Mouse (Mus musculus) megakaryocyte, embryonic 14.5 days (primary cell): Measurements from ENCODE around the gene Fktn. TPM values are rescaled to one million over a fixed set of nuclear protein-coding genes. Genes with fewer than 3 reads are reported as not detected.
"Not testable (repeated sequence)": the region's sequence is repeated elsewhere in the genome, so short reads cannot be mapped to it uniquely, and the experiment has no call there.

Source experiments
- H3K27me3 ChIP-seq: replicated peaks from 2 replicates; pipeline ENCODE3; 2012; ENCODE audit warnings: inconsistent platforms
- H3K36me3 ChIP-seq: replicated peaks from 2 replicates; pipeline ENCODE3; 2012; ENCODE audit warnings: low read length, inconsistent platforms, mixed read lengths
- H3K4me1 ChIP-seq: 2 replicates; pipeline ENCODE4 v1.6.1; 2012; ENCODE audit warnings: inconsistent platforms
- H3K4me3 ChIP-seq: replicated peaks from 2 replicates; pipeline ENCODE3; 2012; ENCODE audit warnings: moderate library complexity, mild to moderate bottlenecking, inconsistent platforms
- H3K9me3 ChIP-seq: 2 replicates; pipeline ENCODE4 v1.6.1; 2012; ENCODE audit warnings: inconsistent platforms
- FLI1 ChIP-seq: IDR thresholded peaks from 2 replicates; pipeline ENCODE4 v1.6.1; 2012; ENCODE audit warnings: low read length, inconsistent platforms, mixed read lengths
- GATA1 ChIP-seq: IDR thresholded peaks from 3 replicates; pipeline ENCODE4 v1.6.1; 2012; ENCODE audit warnings: mixed read lengths, low read length, inconsistent platforms, borderline replicate concordance
- polyA plus RNA-seq: library from polyadenylated mRNA; stranded (reverse); fragments of >175 nt; gene quantifications from 2 replicates; pipeline ENCODE4 v1.2.3, GENCODE M21; 2012; ENCODE audit warnings: low replicate concordance; ENCODE audit not compliant: insufficient read depth

The Fktn gene
- polyA plus RNA-seq, 1 experiment = 0.04 TPM

DNA sequence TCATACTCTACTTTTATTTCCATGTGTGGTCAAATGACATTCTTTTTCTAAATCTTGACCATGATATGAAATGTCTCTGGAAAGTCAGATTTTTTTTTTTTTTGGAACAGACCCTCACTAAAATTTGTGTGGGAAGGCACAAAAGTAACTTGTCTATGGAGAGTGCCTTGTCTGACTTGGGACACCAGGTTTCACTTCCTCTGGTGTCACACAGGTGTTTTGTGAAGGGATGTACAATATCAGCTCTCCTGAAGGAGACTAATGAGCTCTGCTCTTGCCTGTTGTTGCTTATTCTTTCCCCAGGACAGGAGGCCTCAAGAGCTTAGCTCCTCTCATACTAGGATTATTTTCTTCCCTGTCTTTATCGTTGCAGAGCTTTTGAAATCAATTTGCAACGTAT is 81.3 kb downstream of the Fktn start:
- no peaks in the 10 kb centered on the region for H3K27me3 ChIP-seq
- H3K4me1 ChIP-seq = no peaks in the 10 kb centered on the region
- H3K36me3 ChIP-seq = no peaks in the 10 kb centered on the region
- no peak overlapping the region for H3K4me3 ChIP-seq
- TF ChIP-seq GATA1 (no peak), FLI1 (no peak)
- no peaks in the 10 kb centered on the region for H3K9me3 ChIP-seq

DNA sequence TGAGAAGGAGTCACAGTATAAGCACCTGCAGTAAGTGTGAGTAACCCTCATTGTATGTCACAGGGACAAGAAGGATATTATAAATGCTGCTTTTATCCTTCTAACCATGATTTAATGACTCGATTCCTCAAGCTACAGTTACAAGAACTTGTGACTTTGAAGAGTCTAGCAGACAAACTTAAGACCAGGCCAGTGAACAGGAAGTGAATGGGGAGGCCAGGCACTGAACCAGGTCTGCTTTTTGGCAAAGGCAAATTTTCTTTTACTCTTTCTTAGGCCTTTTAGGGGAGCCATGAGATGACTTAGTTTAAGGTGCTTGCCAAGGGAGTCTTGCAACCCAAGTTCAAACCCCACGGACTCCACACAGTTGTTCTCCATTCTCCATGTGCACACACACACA is 81.9 kb downstream of the Fktn start:
- Histone ChIP-seq H3K9me3 (no peaks in the 10 kb centered on the region), H3K4me3 (no peak overlapping the region), H3K27me3 (no peaks in the 10 kb centered on the region), H3K4me1 (no peaks in the 10 kb centered on the region), H3K36me3 (no peaks in the 10 kb centered on the region)
- TF ChIP-seq GATA1 = no peak
- TF ChIP-seq FLI1 = no peak

DNA sequence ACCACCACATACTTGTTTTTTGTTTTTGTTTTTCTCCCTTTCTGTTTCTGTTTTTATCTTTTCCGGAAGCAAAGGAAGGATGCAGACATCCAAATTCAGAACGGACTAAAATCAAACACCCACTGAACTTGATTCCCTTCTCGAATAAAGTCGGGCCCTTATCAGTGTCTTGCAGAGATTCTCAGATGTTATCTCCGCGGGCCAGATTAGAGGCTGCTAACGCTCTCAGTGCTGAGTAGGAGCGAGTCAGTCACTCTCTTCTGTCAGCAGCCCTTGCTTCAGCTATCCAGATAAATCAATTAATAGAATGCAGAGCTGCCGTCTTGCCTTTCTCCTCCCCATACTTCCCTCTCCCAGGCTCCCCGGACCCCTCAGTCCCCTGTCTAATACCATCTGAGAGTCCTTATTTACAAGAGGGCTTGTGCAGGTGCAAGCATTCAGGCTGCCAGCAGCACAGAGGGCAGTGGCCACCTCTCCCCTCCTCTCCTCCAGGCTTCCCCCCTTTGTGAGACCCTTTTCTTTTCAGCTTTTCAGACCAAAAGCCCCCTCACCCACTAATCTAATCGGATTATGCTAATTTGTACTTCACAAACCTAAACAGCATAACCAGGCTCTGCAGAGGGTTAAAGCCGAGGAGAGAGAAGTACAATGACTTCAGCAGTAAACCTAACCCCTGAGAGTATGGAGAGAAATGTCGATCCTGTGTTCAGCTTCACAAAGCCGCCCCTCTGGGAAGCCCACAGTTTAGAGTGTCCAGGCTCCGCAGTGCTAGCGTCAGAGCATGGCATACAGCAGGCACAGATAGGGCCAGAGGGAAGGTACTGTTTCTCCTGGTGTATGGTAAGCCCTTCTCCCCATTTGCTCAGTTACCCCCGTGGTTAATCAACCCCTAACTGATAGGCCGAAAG is 83.3 kb downstream of the Fktn start:
- H3K4me1 ChIP-seq = no peaks in the 10 kb centered on the region

GRCm38 (mm10) chr4:53798896-53799676 is 85.3 kb downstream of the Fktn start:
- H3K4me3 ChIP-seq = no peak overlapping the region
- TF ChIP-seq GATA1 (no peak), FLI1 (no peak)
- no peaks in the 10 kb centered on the region for H3K27me3 ChIP-seq
- no peaks in the 10 kb centered on the region for H3K4me1 ChIP-seq
- peaks cover 8% of the 10 kb centered on the region for H3K9me3 ChIP-seq
- no peaks in the 10 kb centered on the region for H3K36me3 ChIP-seq

More for the DNA sequence above, 83.3 kb downstream of the Fktn start:
- Histone ChIP-seq H3K36me3 (no peaks in the 10 kb centered on the region), H3K9me3 (no peaks in the 10 kb centered on the region), H3K27me3 (no peaks in the 10 kb centered on the region), H3K4me3 (no peak overlapping the region)
- no peak for TF ChIP-seq FLI1
- TF ChIP-seq GATA1 = no peak

GRCm38 (mm10) chr4:53799753-53800152 is 86.0 kb downstream of the Fktn start:
- no peak overlapping the region for H3K4me3 ChIP-seq
- H3K36me3 ChIP-seq = no peaks in the 10 kb centered on the region
- H3K4me1 ChIP-seq = no peaks in the 10 kb centered on the region
- no peak for TF ChIP-seq GATA1
- TF ChIP-seq FLI1 = no peak
- peaks cover 12% of the 10 kb centered on the region for H3K9me3 ChIP-seq
- no peaks in the 10 kb centered on the region for H3K27me3 ChIP-seq

DNA sequence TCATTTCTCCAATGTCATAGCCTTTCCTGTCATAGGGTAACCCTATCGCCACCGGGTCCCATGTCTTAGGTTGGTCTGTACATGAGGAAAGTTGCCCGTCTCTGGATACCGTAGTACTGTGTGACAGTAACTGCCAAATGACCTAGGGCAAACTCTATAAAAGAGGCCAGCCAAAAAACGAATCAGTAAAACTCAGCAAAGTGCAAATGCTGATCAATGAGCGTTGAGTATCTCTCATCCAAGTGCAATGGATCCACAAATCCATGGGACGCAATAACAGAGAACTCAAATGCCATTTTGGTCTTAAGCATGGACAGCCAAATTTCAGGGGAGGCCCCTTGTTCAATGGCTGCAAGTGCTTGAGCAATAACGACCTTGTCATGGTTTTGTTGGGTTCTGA is 89.9 kb downstream of the Fktn start:
- not testable (repeated sequence) for H3K4me3 ChIP-seq, H3K27me3 ChIP-seq, H3K4me1 ChIP-seq, H3K36me3 ChIP-seq
- peaks cover 21% of the 10 kb centered on the region for H3K9me3 ChIP-seq

DNA sequence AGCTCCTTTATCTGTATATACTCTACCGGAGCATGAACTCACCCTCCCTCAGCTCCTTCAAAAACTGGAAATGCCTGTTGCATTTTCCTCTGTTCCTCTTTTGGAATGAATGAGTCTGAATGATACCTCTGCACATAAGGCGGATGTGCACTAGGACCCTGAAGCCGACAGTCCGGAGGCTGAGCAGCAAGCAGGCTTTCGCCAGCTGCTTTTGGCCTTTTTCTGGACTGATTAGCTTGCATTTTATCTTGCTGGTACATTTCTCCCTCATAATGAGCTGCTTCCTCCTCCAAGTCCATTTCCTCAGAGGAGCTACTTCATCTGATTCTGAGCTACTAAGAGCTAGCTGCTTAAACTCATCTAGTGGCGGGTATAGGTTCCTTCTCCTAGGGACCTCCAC is 92.6 kb downstream of the Fktn start:
- peaks cover 21% of the 10 kb centered on the region for H3K9me3 ChIP-seq
- H3K36me3 ChIP-seq, H3K4me1 ChIP-seq, H3K4me3 ChIP-seq, H3K27me3 ChIP-seq: not testable (repeated sequence)

DNA sequence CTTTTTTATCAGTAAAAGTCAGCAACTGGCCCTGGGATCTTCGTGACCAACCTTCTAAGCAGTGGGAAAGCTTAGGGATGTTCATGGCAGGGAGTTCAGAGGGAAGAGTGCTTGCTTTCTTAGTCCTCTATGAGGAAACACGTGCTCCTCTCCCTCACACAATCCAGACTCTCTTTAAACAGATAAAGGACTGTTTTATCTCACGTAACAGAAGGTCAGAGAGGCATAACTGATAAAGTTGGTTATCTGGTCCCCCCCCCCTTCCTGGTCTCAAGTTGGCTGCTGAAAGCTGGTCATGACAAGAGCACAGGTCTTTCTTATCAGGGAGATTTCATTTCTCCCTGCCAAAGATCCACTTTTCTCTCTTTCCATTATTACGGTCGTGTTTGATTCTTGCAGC is 104.5 kb downstream of the Fktn start:
- no peak overlapping the region for H3K4me3 ChIP-seq
- no peaks in the 10 kb centered on the region for H3K36me3 ChIP-seq
- no peak for TF ChIP-seq GATA1
- no peak for TF ChIP-seq FLI1
- no peaks in the 10 kb centered on the region for H3K4me1 ChIP-seq
- no peaks in the 10 kb centered on the region for H3K9me3 ChIP-seq
- no peaks in the 10 kb centered on the region for H3K27me3 ChIP-seq

GRCm38 (mm10) chr4:53823697-53824096 is 109.9 kb downstream of the Fktn start:
- no peaks in the 10 kb centered on the region for H3K36me3 ChIP-seq
- H3K27me3 ChIP-seq = no peaks in the 10 kb centered on the region
- no peak overlapping the region for H3K4me3 ChIP-seq
- TF ChIP-seq FLI1 (no peak), GATA1 (no peak)
- peaks cover 19% of the 10 kb centered on the region for H3K4me1 ChIP-seq
- H3K9me3 ChIP-seq = no peaks in the 10 kb centered on the region

DNA sequence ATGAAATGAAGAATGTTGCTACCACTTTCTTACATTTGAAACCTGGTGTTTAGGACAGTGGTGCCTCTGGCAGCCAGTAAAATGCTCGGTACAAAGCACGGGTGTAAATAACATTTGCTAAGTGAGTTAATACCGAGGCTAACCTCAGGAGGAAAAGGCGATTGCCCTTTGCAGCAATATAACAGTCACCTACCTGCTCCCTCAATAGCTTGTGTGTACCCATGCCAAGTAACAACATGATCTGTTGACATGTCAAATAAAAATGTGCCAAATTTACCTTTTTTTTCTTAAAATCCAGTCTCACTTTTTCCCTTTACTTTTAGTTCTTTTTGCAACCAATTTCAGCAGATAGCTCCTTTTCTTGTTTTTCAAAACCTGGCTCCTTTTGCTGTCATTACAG is 111.0 kb downstream of the Fktn start:
- no peak for TF ChIP-seq FLI1
- no peak for TF ChIP-seq GATA1
- no peaks in the 10 kb centered on the region for H3K9me3 ChIP-seq
- no peak overlapping the region for H3K4me3 ChIP-seq
- H3K4me1 ChIP-seq = peaks cover 24% of the 10 kb centered on the region
- H3K27me3 ChIP-seq = no peaks in the 10 kb centered on the region
- no peaks in the 10 kb centered on the region for H3K36me3 ChIP-seq
